Mouse (Mus musculus) MEL (cell line): Measurements from ENCODE around the gene Rundc3a. TPM values are rescaled to one million over a fixed set of nuclear protein-coding genes. Genes with fewer than 3 reads are reported as not detected.
"Not testable (repeated sequence)": the region's sequence is repeated elsewhere in the genome, so short reads cannot be mapped to it uniquely, and the experiment has no call there.

ENCODE experiments used
- DNase-seq: peaks from one replicate; pipeline ENCODE4 v3.0.0; 2011; ENCODE audit warnings: low read depth, low spot score
- H3K27ac ChIP-seq: 2 replicates; pipeline ENCODE4 v1.5.1; 2012; ENCODE audit warnings: low read depth, mild to moderate bottlenecking, control low read depth, low read length, moderate library complexity; ENCODE audit not compliant: control insufficient read depth
- H3K27me3 ChIP-seq, 2 experiments: fragments of 150-350 bp in 1 of 2; sonication (generic) in 1 of 2; 2 replicates each; pipeline ENCODE4 v1.6.1; 2012; ENCODE audit warnings: low read length in 2 of 2, mild to moderate bottlenecking in 2 of 2, improper control_type of control experiment in 1 of 2, moderate library complexity in 1 of 2; ENCODE audit not compliant: insufficient read depth in 2 of 2, control insufficient read depth in 1 of 2
- H3K36me3 ChIP-seq, 2 experiments: 2 replicates each; pipeline ENCODE4 v1.6.1; 2012 to 2014; ENCODE audit warnings: low read length in 2 of 2, improper control_type of control experiment in 1 of 2, inconsistent platforms in 1 of 2, mild to moderate bottlenecking in 1 of 2; ENCODE audit not compliant: insufficient read depth in 2 of 2, control insufficient read depth in 1 of 2
- H3K4me1 ChIP-seq, 2 experiments: fragments of 150-350 bp in 1 of 2; sonication (generic) in 1 of 2; 2 replicates each; pipeline ENCODE4 v1.6.1; 2012; ENCODE audit warnings: low read length in 2 of 2, improper control_type of control experiment in 1 of 2, mild to moderate bottlenecking in 1 of 2; ENCODE audit not compliant: insufficient read depth in 2 of 2, control insufficient read depth in 1 of 2
- H3K4me3 ChIP-seq, 2 experiments: fragments of 150-350 bp in 1 of 2; sonication (generic) in 1 of 2; 2 replicates each; pipeline ENCODE4 v1.5.1; 2012; ENCODE audit warnings: low read depth in 2 of 2, low read length in 2 of 2, mild to moderate bottlenecking in 2 of 2, moderate library complexity in 2 of 2, control low read depth in 1 of 2, improper control_type of control experiment in 1 of 2; ENCODE audit not compliant: control insufficient read depth in 1 of 2, insufficient read depth in 1 of 2
- H3K79me2 ChIP-seq: 2 replicates; pipeline ENCODE4 v1.6.1; 2012; ENCODE audit warnings: mild to moderate bottlenecking, low read length, moderate library complexity; ENCODE audit not compliant: control insufficient read depth, poor library complexity, insufficient read depth
- H3K9ac ChIP-seq: 2 replicates; pipeline ENCODE4 v1.6.1; 2012; ENCODE audit warnings: low read depth, mild to moderate bottlenecking, control low read depth, low read length, moderate library complexity; ENCODE audit not compliant: control insufficient read depth, poor library complexity, severe bottlenecking
- H3K9me3 ChIP-seq: fragments of 150-350 bp; sonication (generic); replicated peaks from 2 replicates; pipeline ENCODE4 v1.6.1; 2012; ENCODE audit warnings: mild to moderate bottlenecking, low read length, improper control_type of control experiment, moderate library complexity; ENCODE audit not compliant: insufficient read depth
- CHD1 ChIP-seq: IDR thresholded peaks from 2 replicates; pipeline ENCODE4 v1.6.1; 2012; ENCODE audit warnings: low read depth, mild to moderate bottlenecking, inconsistent platforms, low read length, improper control_type of control experiment
- E2F4 ChIP-seq: IDR thresholded peaks from 2 replicates; pipeline ENCODE4 v1.6.1; 2011; ENCODE audit warnings: low read depth, low read length, improper control_type of control experiment, borderline replicate concordance
- ETS1 ChIP-seq: IDR thresholded peaks from 2 replicates; pipeline ENCODE4 v1.6.1; 2012; ENCODE audit warnings: low read depth, mild to moderate bottlenecking, inconsistent platforms, low read length, improper control_type of control experiment, moderate library complexity
- GABPA ChIP-seq: IDR thresholded peaks from 2 replicates; pipeline ENCODE4 v1.6.1; 2012; ENCODE audit warnings: low read depth, mild to moderate bottlenecking, inconsistent platforms, low read length, improper control_type of control experiment, moderate library complexity
- HCFC1 ChIP-seq: IDR thresholded peaks from 2 replicates; pipeline ENCODE4 v1.6.1; 2012; ENCODE audit warnings: low read depth, mild to moderate bottlenecking, inconsistent platforms, low read length, improper control_type of control experiment, moderate library complexity
- JUND ChIP-seq: IDR thresholded peaks from 2 replicates; pipeline ENCODE4 v1.6.1; 2011; ENCODE audit warnings: low read depth, mild to moderate bottlenecking, improper control_type of control experiment, low read length
- KAT2A ChIP-seq: conservative IDR thresholded peaks from 2 replicates; pipeline ENCODE4 v1.6.1; 2012; ENCODE audit warnings: low read depth, low read length, improper control_type of control experiment, inconsistent platforms
- MAFK ChIP-seq: IDR thresholded peaks from 2 replicates; pipeline ENCODE4 v1.6.1; 2011; ENCODE audit warnings: low read depth, mild to moderate bottlenecking, low read length, improper control_type of control experiment, borderline replicate concordance
- MAX ChIP-seq: IDR thresholded peaks from 2 replicates; pipeline ENCODE4 v1.6.1; 2011; ENCODE audit warnings: low read length, improper control_type of control experiment
- MEF2A ChIP-seq: IDR thresholded peaks from 2 replicates; pipeline ENCODE4 v1.6.1; 2014; ENCODE audit warnings: low read depth, mild to moderate bottlenecking, inconsistent platforms, low read length, improper control_type of control experiment; ENCODE audit not compliant: poor library complexity, insufficient replicate concordance, severe bottlenecking; ENCODE audit errors: extremely low read depth
- MYB ChIP-seq: IDR thresholded peaks from 2 replicates; pipeline ENCODE4 v1.6.1; 2011; ENCODE audit warnings: mild to moderate bottlenecking, low read depth, low read length, improper control_type of control experiment
- NELFE ChIP-seq: IDR thresholded peaks from 2 replicates; pipeline ENCODE4 v1.6.1; 2011; ENCODE audit warnings: low read depth, low read length, improper control_type of control experiment
- NRF1 ChIP-seq: IDR thresholded peaks from 2 replicates; pipeline ENCODE4 v1.6.1; 2014; ENCODE audit warnings: low read depth, mild to moderate bottlenecking, inconsistent platforms, low read length, improper control_type of control experiment, moderate library complexity; ENCODE audit not compliant: poor library complexity, insufficient read depth, severe bottlenecking
- RCOR1 ChIP-seq: IDR thresholded peaks from 2 replicates; pipeline ENCODE4 v1.6.1; 2012; ENCODE audit warnings: low read depth, mild to moderate bottlenecking, inconsistent platforms, low read length, improper control_type of control experiment
- TBP ChIP-seq: IDR thresholded peaks from 2 replicates; pipeline ENCODE4 v1.8.0; 2011; ENCODE audit warnings: low read depth, low read length, improper control_type of control experiment
- TCF12 ChIP-seq: IDR thresholded peaks from 2 replicates; pipeline ENCODE4 v1.6.1; 2014; ENCODE audit warnings: low read depth, mild to moderate bottlenecking, inconsistent platforms, low read length, improper control_type of control experiment, moderate library complexity
- UBTF ChIP-seq: IDR thresholded peaks from 2 replicates; pipeline ENCODE4 v1.6.1; 2012; ENCODE audit warnings: low read depth, mild to moderate bottlenecking, inconsistent platforms, low read length, improper control_type of control experiment, moderate library complexity, borderline replicate concordance; ENCODE audit not compliant: insufficient read depth
- USF1 ChIP-seq: IDR thresholded peaks from 2 replicates; pipeline ENCODE4 v1.6.1; 2014; ENCODE audit warnings: low read depth, mild to moderate bottlenecking, inconsistent platforms, low read length, improper control_type of control experiment, moderate library complexity
- USF2 ChIP-seq, 2 experiments: IDR thresholded peaks; 2 replicates each; pipeline ENCODE4 v1.6.1; 2011 to 2012; ENCODE audit warnings: improper control_type of control experiment in 2 of 2, low read length in 2 of 2, borderline replicate concordance in 1 of 2, inconsistent platforms in 1 of 2, low read depth in 1 of 2, mild to moderate bottlenecking in 1 of 2; ENCODE audit not compliant: insufficient read depth in 1 of 2
- ZNF384 ChIP-seq: IDR thresholded peaks from 2 replicates; pipeline ENCODE4 v1.6.1; 2012; ENCODE audit warnings: low read depth, mild to moderate bottlenecking, inconsistent platforms, low read length, improper control_type of control experiment
- polyA plus RNA-seq, 2 experiments: library from polyadenylated mRNA; stranded (reverse) in 1 of 2; unstranded in 1 of 2; fragments of >175 nt in 1 of 2; fragments of >200 nt in 1 of 2; gene quantifications; 2 replicates each; pipeline versions ENCODE4 v1.2.1 to v1.2.4; 2012; ENCODE audit warnings: low replicate concordance in 2 of 2, low read depth in 1 of 2; ENCODE audit not compliant: insufficient read length in 2 of 2, insufficient read depth in 1 of 2, missing spikeins in 1 of 2
- total RNA-seq: library from RNA; depleted of rRNA; stranded (reverse); fragments of 300-350 nt; gene quantifications from 2 replicates; pipeline ENCODE4 v1.2.3, GENCODE M21; 2012

The Rundc3a gene
- total and polyA plus RNA-seq, 3 experiments = 0.39 to 2.1 TPM; not detected in 1

GRCm38 (mm10) chr11:102386121-102386520, 7.1 kb upstream of the Rundc3a start:
- no peak for DNase-seq
- H3K27ac ChIP-seq = no peak overlapping the region
- H3K79me2 ChIP-seq = no peaks in the 10 kb centered on the region
- H3K9me3 ChIP-seq = no peaks in the 10 kb centered on the region
- H3K27me3 ChIP-seq = peaks cover 14 to 32% of the 10 kb centered on the region in 2 experiments
- no peak overlapping the region for H3K4me3 ChIP-seq
- no peaks in the 10 kb centered on the region for H3K4me1 ChIP-seq
- no peaks in the 10 kb centered on the region for H3K36me3 ChIP-seq
- TF ChIP-seq KAT2A = no peak
- H3K9ac ChIP-seq = no peak overlapping the region

- not testable (repeated sequence) for DNase-seq, H3K4me1 ChIP-seq, H3K4me3 ChIP-seq, H3K27ac ChIP-seq, H3K9ac ChIP-seq, H3K79me2 ChIP-seq, H3K9me3 ChIP-seq, H3K36me3 ChIP-seq
- peaks cover 16 to 37% of the 10 kb centered on the region in 2 experiments for H3K27me3 ChIP-seq
- TF ChIP-seq TBP (0 out of 2 replicates have a peak, but pooled peaks have one; percentile 52), ZNF384 (0 out of 2 replicates have a peak, but pooled peaks have one; percentile 7)
Observed at GRCm38 (mm10) chr11:102389436-102389835, 3.8 kb upstream of the Rundc3a start.

GRCm38 (mm10) chr11:102392441-102393237, 564 bp upstream of the Rundc3a start:
- Histone ChIP-seq H3K4me1 (no peaks in the 10 kb centered on the region), H3K36me3 (no peaks in the 10 kb centered on the region), H3K4me3 (no peak overlapping the region), H3K27ac (no peak overlapping the region), H3K9me3 (no peaks in the 10 kb centered on the region), H3K27me3 (peaks cover 9 to 27% of the 10 kb centered on the region in 2 experiments), H3K9ac (no peak overlapping the region), H3K79me2 (no peaks in the 10 kb centered on the region)
- TF ChIP-seq ETS1 (no peak), MAX (no peak), RCOR1 (no peak), USF1 (no peak), E2F4 (no peak), GABPA (no peak), MEF2A (no peak), NRF1 (no peak), NELFE (no peak), CHD1 (no peak), HCFC1 (no peak), TCF12 (no peak), UBTF (no peak), MYB (no peak), USF2 (IDR thresholded peaks at IDR 0.05; ENCODE audit: borderline replicate concordance in 1 of 2, insufficient read depth in 1 of 2, low read depth in 1 of 2, low read length in 2 of 2) (no peak), MAFK (no peak), ZNF384 (no peak), JUND (no peak)
- DNase-seq = no peak
